Mouse (Mus musculus) heart, adult 2 months (tissue): ENCODE measurements around the gene Tnfrsf12a. TPM values are rescaled to one million over a fixed set of nuclear protein-coding genes. Genes with fewer than 3 reads are reported as not detected.

Experiments used
- DNase-seq, 2 experiments: peaks; one replicate each; pipeline ENCODE4 v3.0.0; 2021
- H3K27ac ChIP-seq: fragments of 200-600 bp; 2 replicates; pipeline ENCODE4 v1.8.1; 2022
- H3K27me3 ChIP-seq: fragments of 200-500 bp; 2 replicates; pipeline ENCODE4 v1.6.1; 2012; ENCODE audit warnings: mild to moderate bottlenecking, low read length, inconsistent platforms, mixed read lengths; ENCODE audit not compliant: control insufficient read depth, insufficient read depth
- H3K36me3 ChIP-seq: fragments of 200-500 bp; 2 replicates; pipeline ENCODE4 v1.6.1; 2012; ENCODE audit warnings: low read length, inconsistent platforms; ENCODE audit not compliant: control insufficient read depth, insufficient read depth
- H3K4me1 ChIP-seq: fragments of 200-500 bp; 2 replicates; pipeline ENCODE4 v1.6.1; 2011; ENCODE audit warnings: low read length; ENCODE audit not compliant: control insufficient read depth, insufficient read depth
- H3K4me3 ChIP-seq: fragments of 200-600 bp; 2 replicates; pipeline ENCODE4 v1.8.1; 2022
- H3K79me2 ChIP-seq: fragments of 200-500 bp; replicated peaks from 2 replicates; pipeline ENCODE4 v1.6.1; 2012; ENCODE audit warnings: mild to moderate bottlenecking, inconsistent platforms, low read length, moderate library complexity, mixed read lengths; ENCODE audit not compliant: control insufficient read depth, insufficient read depth
- H3K9ac ChIP-seq: fragments of 200-500 bp; 2 replicates; pipeline ENCODE4 v1.6.1; 2012; ENCODE audit warnings: low read depth, mild to moderate bottlenecking, control low read depth, inconsistent platforms, low read length, mixed read lengths
- CTCF ChIP-seq: fragments of 200-600 bp; IDR thresholded peaks from 2 replicates; pipeline ENCODE4 v1.8.1; 2022; ENCODE audit warnings: antibody characterized with exemption, mild to moderate bottlenecking, moderate library complexity
- EP300 ChIP-seq: fragments of 200-500 bp; IDR thresholded peaks from 2 replicates; pipeline ENCODE4 v1.6.1; 2011; ENCODE audit warnings: low read depth, low read length, control low read depth; ENCODE audit not compliant: insufficient read depth
- POLR2A ChIP-seq: fragments of 200-500 bp; IDR thresholded peaks from 2 replicates; pipeline ENCODE4 v1.6.1; 2011; ENCODE audit warnings: mild to moderate bottlenecking, low read depth, low read length, control low read depth; ENCODE audit not compliant: insufficient read depth
- WGBS: fragments of 180-500 bp; shearing (Covaris S2); methylation state at CpG from one replicate; pipeline ENCODE4 v1.1.7; 2018; 5-methylcytosine and 5-hydroxymethylcytosine counted together
- intact Hi-C: fragments of 180-260 bp; cut with DNase I; formaldehyde crosslinking; loops from one replicate; pipeline ENCODE4 v1.15.1; 2025
- polyA plus RNA-seq: library from polyadenylated mRNA; depleted of rRNA; stranded (reverse); fragments of >200 nt; gene quantifications from 2 replicates; pipeline ENCODE4 v1.2.3, GENCODE M21; 2012
- total RNA-seq, 2 experiments: library from RNA; stranded (reverse); gene quantifications; 2 replicates each; pipeline ENCODE4 v1.2.3; 2021

Gene Tnfrsf12a
- total and polyA plus RNA-seq, 3 experiments: 37.9 to 82.5 (median 80.1) TPM

GRCm38 (mm10) chr17:23661526-23661925 is 15.7 kb downstream of the Tnfrsf12a start:
- no peak for DNase-seq
- Histone ChIP-seq H3K79me2 (no peaks in the 10 kb centered on the region), H3K36me3 (no peaks in the 10 kb centered on the region), H3K27me3 (peaks cover 2% of the 10 kb centered on the region; the same call in 1 of the 2 replicates), H3K4me1 (no peaks in the 10 kb centered on the region), H3K27ac (no peak overlapping the region), H3K4me3 (no peak overlapping the region), H3K9ac (no peak overlapping the region)
- TF ChIP-seq POLR2A: no peak
- peak; percentile 55 for TF ChIP-seq CTCF
- no peak for TF ChIP-seq EP300
- WGBS: 4% methylated on average over 9 of the region's 9 CpGs
- intact Hi-C loops: loop anchor here (2.0 kb wide), 1 partner anchor 45 kb away; no protein-coding TSS in a partner anchor

- Histone ChIP-seq H3K27ac (no peak overlapping the region), H3K4me1 (no peaks in the 10 kb centered on the region), H3K27me3 (peaks cover 2% of the 10 kb centered on the region; the same call in 1 of the 2 replicates), H3K9ac (no peak overlapping the region), H3K36me3 (no peaks in the 10 kb centered on the region), H3K4me3 (no peak overlapping the region), H3K79me2 (no peaks in the 10 kb centered on the region)
- 4% methylated on average over 14 of the region's 14 CpGs for WGBS
- DNase-seq: no peak
- intact Hi-C loops: loop anchor here (2.0 kb wide), 1 partner anchor 46 kb away; no protein-coding TSS in a partner anchor
- no peak for TF ChIP-seq POLR2A
- TF ChIP-seq EP300: no peak
- no peak for TF ChIP-seq CTCF
Observed at GRCm38 (mm10) chr17:23660876-23661200, 16.4 kb downstream of the Tnfrsf12a start.

- Histone ChIP-seq H3K4me3 (no peak within 1 kb of the TSS), H3K27ac (no peak within 1 kb of the TSS), H3K9ac (no peak within 1 kb of the TSS), H3K4me1 (no peaks in the 10 kb centered on the region), H3K27me3 (peaks cover 2% of the 10 kb centered on the region; the same call in 1 of the 2 replicates), H3K36me3 (no peaks in the 10 kb centered on the region), H3K79me2 (no peaks in the 10 kb centered on the region)
- DNase-seq: peak; percentile 37 to 49
- TF ChIP-seq CTCF: peak; percentile 75
- TF ChIP-seq POLR2A: no peak
- TF ChIP-seq EP300: no peak
- intact Hi-C loops: loop anchor here (2.0 kb wide), 1 partner anchor 47 kb away; no protein-coding TSS in a partner anchor
- WGBS: 7% methylated on average over 27 of the region's 27 CpGs
Observed at GRCm38 (mm10) chr17:23660117-23660875, 17.0 kb downstream of the Tnfrsf12a start, which contains the start of gene Bicdl2. Gene Bicdl2 (plus strand): TSS chr17:23660506.

- Histone ChIP-seq H3K36me3 (no peaks in the 10 kb centered on the region), H3K27me3 (peaks cover 2% of the 10 kb centered on the region; the same call in 1 of the 2 replicates), H3K4me3 (no peak overlapping the region), H3K79me2 (no peaks in the 10 kb centered on the region), H3K27ac (no peak overlapping the region), H3K4me1 (no peaks in the 10 kb centered on the region), H3K9ac (no peak overlapping the region)
- no peak for DNase-seq
- intact Hi-C loops: no loop called here
- TF ChIP-seq EP300 (no peak), CTCF (no peak), POLR2A (no peak)
- 90% methylated on average over 3 of the region's 3 CpGs for WGBS
Observed at GRCm38 (mm10) chr17:23658450-23658849, 18.8 kb downstream of the Tnfrsf12a start.

GRCm38 (mm10) chr17:23654410-23654809 is 22.9 kb downstream of the Tnfrsf12a start:
- intact Hi-C loops: no loop called here
- no peak overlapping the region for H3K4me3 ChIP-seq
- no peak overlapping the region for H3K27ac ChIP-seq
- H3K27me3 ChIP-seq: no peaks in the 10 kb centered on the region
- 40% methylated on average over 2 of the region's 2 CpGs for whole genome bisulfite sequencing
- no peaks in the 10 kb centered on the region for H3K79me2 ChIP-seq
- no peak for TF ChIP-seq POLR2A
- no peak for TF ChIP-seq CTCF
- TF ChIP-seq EP300: no peak
- no peaks in the 10 kb centered on the region for H3K36me3 ChIP-seq
- H3K9ac ChIP-seq: no peak overlapping the region
- no peaks in the 10 kb centered on the region for H3K4me1 ChIP-seq
- DNase-seq: no peak

- Histone ChIP-seq H3K4me3 (no peak overlapping the region), H3K79me2 (no peaks in the 10 kb centered on the region), H3K36me3 (no peaks in the 10 kb centered on the region), H3K27ac (no peak overlapping the region), H3K9ac (no peak overlapping the region), H3K27me3 (no peaks in the 10 kb centered on the region), H3K4me1 (no peaks in the 10 kb centered on the region)
- intact Hi-C loops: no loop called here
- no peak for DNase-seq
- 48% methylated on average over 6 of the region's 6 CpGs for WGBS
- TF ChIP-seq POLR2A: no peak
- no peak for TF ChIP-seq EP300
- TF ChIP-seq CTCF: no peak
Observed at GRCm38 (mm10) chr17:23654001-23654400, 23.3 kb downstream of the Tnfrsf12a start.
